Mouse (Mus musculus) G1E (cell line): ENCODE results near the gene Lsm2. TPM values are rescaled to one million over a fixed set of nuclear protein-coding genes. Genes with fewer than 3 reads are reported as not detected.
A peak's percentile ranks its signal among the peaks of the same experiment; 100 is the strongest.

Source experiments
- ATAC-seq: 2 replicates; pipeline ENCODE4 v1.8.0; 2016; ENCODE audit warnings: mild to moderate bottlenecking; ENCODE audit not compliant: insufficient number of reproducible peaks, poor library complexity, low FRiP score, severe bottlenecking; ENCODE audit errors: extremely low read depth
- DNase-seq: peaks from one replicate; pipeline ENCODE4 v3.0.0; 2012; ENCODE audit warnings: low spot score
- H3K27me3 ChIP-seq: 2 replicates; pipeline ENCODE4 v1.6.1; 2012; ENCODE audit warnings: mild to moderate bottlenecking, low read length, inconsistent platforms; ENCODE audit not compliant: insufficient read depth
- H3K36me3 ChIP-seq: replicated peaks from 2 replicates; pipeline ENCODE3; 2012; ENCODE audit warnings: mild to moderate bottlenecking, inconsistent platforms
- H3K4me1 ChIP-seq: 2 replicates; pipeline ENCODE4 v1.6.1; 2012; ENCODE audit warnings: low read depth, low read length, inconsistent platforms, mixed read lengths; ENCODE audit not compliant: insufficient read depth
- H3K4me3 ChIP-seq: 2 replicates; pipeline ENCODE4 v1.5.1; 2012; ENCODE audit warnings: low read depth, mild to moderate bottlenecking, inconsistent platforms, low read length, moderate library complexity, mixed read lengths
- H3K9me3 ChIP-seq: replicated peaks from 2 replicates; pipeline ENCODE4 v1.6.1; 2012; ENCODE audit warnings: inconsistent platforms
- CTCF ChIP-seq: IDR thresholded peaks from 2 replicates; pipeline ENCODE4 v1.5.1; 2012; ENCODE audit warnings: low read depth, low read length, inconsistent platforms, mixed read lengths
- GATA1 ChIP-seq: IDR thresholded peaks from 2 replicates; pipeline ENCODE4 v1.6.1; 2012; ENCODE audit warnings: borderline replicate concordance, low read length, inconsistent platforms, mixed read lengths
- GATA2 ChIP-seq: IDR thresholded peaks from 2 replicates; pipeline ENCODE4 v1.6.1; 2012; ENCODE audit warnings: low read depth, low read length, inconsistent platforms, borderline replicate concordance
- POLR2AphosphoS5 ChIP-seq: IDR thresholded peaks from 2 replicates; pipeline ENCODE4 v1.6.1; 2012; ENCODE audit warnings: low read depth, low read length, inconsistent platforms; ENCODE audit not compliant: insufficient replicate concordance
- TAL1 ChIP-seq: conservative IDR thresholded peaks from 2 replicates; pipeline ENCODE4 v1.6.1; 2012; ENCODE audit warnings: low read depth, low read length, inconsistent platforms, mixed read lengths
- polyA plus RNA-seq: library from polyadenylated mRNA; stranded (reverse); fragments of >175 nt; gene quantifications from 2 replicates; pipeline ENCODE4 v1.2.3, GENCODE M21; 2012
- total RNA-seq, 2 experiments: library from RNA; stranded (forward) in 1 of 2; stranded (reverse) in 1 of 2; fragments of 200-1000 nt in 1 of 2; fragments of >200 nt in 1 of 2; fragmentation: Nextera tagmentation in 1 of 2; gene quantifications; 2 replicates each; pipeline ENCODE4 v1.2.3; 2014 to 2017

The Lsm2 gene
- total and polyA plus RNA-seq, 3 experiments, result 71.9 to 263 (median 195) TPM

DNA sequence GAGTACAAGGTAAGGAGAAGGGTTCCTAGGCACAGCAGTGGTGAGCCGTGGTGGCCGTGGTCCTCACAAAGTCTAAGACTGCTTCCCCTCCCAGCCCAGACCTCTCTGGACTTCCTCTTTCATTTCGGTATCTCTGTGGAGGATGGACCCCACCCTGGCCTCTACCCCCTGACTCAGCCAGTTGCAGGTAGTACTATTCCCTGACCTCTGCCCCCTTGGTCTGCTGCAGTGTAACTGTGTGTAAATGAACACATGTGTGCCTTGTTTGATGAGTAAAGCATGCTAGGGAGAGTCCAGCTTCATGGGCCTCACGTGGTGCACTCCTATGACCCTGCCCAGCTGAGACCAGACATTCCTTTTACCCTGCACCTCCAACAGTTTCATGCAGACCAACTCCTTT lies 42.1 kb downstream of the Lsm2 start:
- ATAC-seq (no peak), DNase-seq (no peak)
- peaks cover 94% of the 10 kb centered on the region for H3K4me1 ChIP-seq
- H3K27me3 ChIP-seq, result no peaks in the 10 kb centered on the region
- H3K9me3 ChIP-seq, result no peaks in the 10 kb centered on the region
- peak overlapping the region; percentile 66; the same call in 1 of the 2 replicates for H3K4me3 ChIP-seq
- peaks cover 51% of the 10 kb centered on the region for H3K36me3 ChIP-seq
- no peak for TF ChIP-seq GATA1
- TF ChIP-seq GATA2, result no peak
- no peak for TF ChIP-seq TAL1
- no peak for TF ChIP-seq CTCF

DNA sequence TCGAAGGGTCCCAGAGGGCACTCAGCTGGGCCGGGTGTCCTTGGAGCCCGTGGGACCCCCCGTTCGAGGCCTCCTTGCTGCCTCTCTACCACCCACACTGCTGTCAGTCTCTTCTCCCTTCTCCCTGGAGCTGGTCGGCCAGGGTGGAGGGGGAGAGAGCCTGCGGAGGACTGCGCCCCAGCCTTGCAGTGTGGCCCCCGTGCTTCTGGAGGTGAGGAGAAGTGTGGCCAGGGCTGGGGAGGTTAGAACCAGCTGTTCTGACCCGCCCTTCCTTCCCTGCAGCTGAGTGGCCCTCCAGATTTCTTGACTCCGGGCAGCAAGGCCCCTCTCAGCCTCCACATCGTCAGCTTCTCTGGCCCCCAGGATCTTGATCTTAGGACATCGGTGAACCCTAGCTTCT lies 42.6 kb downstream of the Lsm2 start:
- Histone ChIP-seq H3K36me3 (peaks cover 54% of the 10 kb centered on the region), H3K4me3 (peak overlapping the region; percentile 66; the same call in 1 of the 2 replicates), H3K4me1 (peaks cover 97% of the 10 kb centered on the region), H3K27me3 (no peaks in the 10 kb centered on the region), H3K9me3 (no peaks in the 10 kb centered on the region)
- TF ChIP-seq GATA2 (no peak), POLR2AphosphoS5 (no peak), CTCF (no peak)
- ATAC-seq, result no peak
- DNase-seq, result no peak

DNA sequence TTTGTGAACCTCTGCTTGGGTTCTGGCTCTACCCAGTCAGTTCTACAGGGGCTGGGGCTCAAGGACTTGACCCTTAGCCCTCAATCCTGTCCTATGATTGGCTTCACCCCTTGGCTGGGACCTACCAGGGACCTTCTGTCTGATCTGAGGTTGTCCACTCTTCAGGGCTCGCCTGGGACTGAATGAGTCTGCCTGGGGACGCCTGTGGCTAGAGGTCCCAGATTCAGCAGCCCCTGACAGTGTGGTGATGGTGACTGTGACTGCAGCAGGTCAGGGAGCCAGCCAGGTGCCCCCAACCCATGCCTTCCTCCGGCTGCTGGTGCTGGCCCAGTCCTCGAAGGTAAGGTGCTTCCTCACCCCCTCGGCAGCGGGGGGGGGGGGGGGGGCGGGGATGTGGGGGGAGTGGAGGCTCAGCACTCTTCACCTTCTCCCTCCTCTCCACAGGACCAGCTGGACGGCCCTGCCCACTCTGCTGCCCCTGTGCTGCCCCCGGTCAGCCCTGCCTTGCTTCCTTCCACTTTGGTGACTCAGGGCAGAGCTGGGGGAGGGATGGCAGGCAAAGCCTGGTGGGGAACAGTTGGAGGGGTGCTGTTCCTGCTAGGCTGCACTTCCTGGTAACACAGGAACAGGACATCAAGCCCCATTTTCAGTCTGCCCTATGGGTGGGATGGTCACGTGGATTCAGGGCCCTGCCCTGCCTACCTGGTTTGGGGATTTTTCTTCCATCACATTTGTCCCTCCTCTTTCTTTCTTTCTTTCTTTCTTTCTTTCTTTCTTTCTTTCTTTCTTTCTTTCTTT lies 43.2 kb downstream of the Lsm2 start:
- peak overlapping the region; percentile 66; the same call in 1 of the 2 replicates for H3K4me3 ChIP-seq
- no peaks in the 10 kb centered on the region for H3K27me3 ChIP-seq
- peaks cover 98% of the 10 kb centered on the region for H3K4me1 ChIP-seq
- H3K9me3 ChIP-seq, result no peaks in the 10 kb centered on the region
- ATAC-seq (no peak), DNase-seq (no peak)
- TF ChIP-seq TAL1 (no peak), GATA2 (no peak), GATA1 (no peak), CTCF (no peak), POLR2AphosphoS5 (no peak)
- peaks cover 56% of the 10 kb centered on the region for H3K36me3 ChIP-seq

- H3K27me3 ChIP-seq, result no peaks in the 10 kb centered on the region
Observed at GRCm38 (mm10) chr17:35026206-35026605, 44.5 kb downstream of the Lsm2 start.

DNA sequence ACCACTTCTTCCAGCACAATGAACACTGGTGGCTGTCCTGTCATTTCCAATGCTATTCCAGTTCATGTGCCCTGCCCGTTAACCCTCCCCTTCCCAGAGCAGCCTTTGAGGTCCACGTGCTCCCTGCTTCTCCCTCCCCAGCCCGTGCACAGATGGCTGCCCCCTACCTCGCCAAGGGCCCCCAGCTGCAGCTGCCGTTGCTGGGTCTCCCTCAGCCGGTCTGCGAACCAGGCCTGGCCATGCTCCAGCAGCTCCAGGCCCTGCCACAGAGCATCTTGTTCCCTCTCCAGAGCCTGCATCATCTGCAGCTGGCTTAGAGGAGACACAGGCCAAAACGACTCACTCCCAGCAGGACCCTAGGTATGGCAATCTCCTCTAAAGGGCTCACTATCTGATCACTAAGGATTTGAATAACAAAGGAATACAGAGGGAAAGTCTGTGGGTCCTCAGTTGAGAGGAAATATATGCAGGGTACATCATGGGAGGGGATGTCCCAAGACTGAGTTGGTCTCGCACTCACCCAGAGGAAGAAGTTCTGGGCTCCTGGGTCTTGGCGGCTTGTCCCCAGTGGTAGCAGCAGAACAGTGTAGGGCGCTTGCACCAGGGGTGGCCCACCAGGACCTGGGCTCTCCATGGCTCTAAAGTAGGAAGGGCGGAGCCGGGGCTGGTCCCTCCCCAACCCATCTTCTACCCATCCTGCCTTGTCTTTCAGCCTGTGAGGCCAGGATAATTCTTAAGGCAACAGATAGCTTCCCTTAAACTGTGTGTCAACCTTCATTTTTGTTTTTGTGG lies 45.8 kb downstream of the Lsm2 start, which contains the start of gene Sapcd1:
Sapcd1 (minus strand) TSS at position 740 of the 792 bp plus-strand sequence.
- H3K4me1 ChIP-seq, result peaks cover 98% of the 10 kb centered on the region
- TF ChIP-seq POLR2AphosphoS5, result no peak
- TF ChIP-seq TAL1, result no peak
- no peak for TF ChIP-seq GATA2
- TF ChIP-seq CTCF, result no peak
- TF ChIP-seq GATA1, result no peak
- peaks cover 68% of the 10 kb centered on the region for H3K36me3 ChIP-seq
- H3K4me3 ChIP-seq, result peak within 1 kb of the TSS; percentile 78
- H3K27me3 ChIP-seq, result no peaks in the 10 kb centered on the region
- ATAC-seq, result peak; percentile 45
- H3K9me3 ChIP-seq, result no peaks in the 10 kb centered on the region
- DNase-seq, result peak; percentile 68

More at GRCm38 (mm10) chr17:35026206-35026605, 44.5 kb downstream of the Lsm2 start:
- Histone ChIP-seq H3K4me1 (peaks cover 98% of the 10 kb centered on the region), H3K9me3 (no peaks in the 10 kb centered on the region), H3K36me3 (peaks cover 65% of the 10 kb centered on the region), H3K4me3 (peak overlapping the region; percentile 78)
- ATAC-seq (no peak), DNase-seq (no peak)
- TF ChIP-seq CTCF (no peak), TAL1 (no peak)

DNA sequence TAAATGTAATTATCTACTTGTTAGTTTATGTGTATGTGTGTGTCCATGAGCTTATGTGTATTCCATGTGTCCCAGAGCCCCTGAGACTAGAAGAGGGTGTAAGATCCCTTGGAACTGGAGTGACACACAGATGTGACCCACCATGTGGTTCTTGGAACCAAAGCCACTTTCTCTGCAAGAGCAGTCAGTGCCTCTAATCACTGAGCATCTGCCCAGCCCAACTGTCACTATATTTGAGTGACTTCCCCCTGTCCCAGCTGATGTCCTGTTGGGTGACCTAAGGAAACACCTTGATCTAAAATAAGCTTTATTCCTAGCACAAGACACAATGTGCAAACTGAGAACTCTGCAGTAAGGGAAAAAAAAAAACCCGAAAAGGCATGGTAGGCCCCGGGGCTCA lies 46.7 kb downstream of the Lsm2 start:
- DNase-seq (no peak), ATAC-seq (peak; percentile 16; the same call in 1 of the 2 replicates)
- no peak for TF ChIP-seq TAL1
- TF ChIP-seq GATA1, result no peak
- TF ChIP-seq GATA2, result no peak
- no peak for TF ChIP-seq POLR2AphosphoS5
- TF ChIP-seq CTCF, result no peak
- Histone ChIP-seq H3K36me3 (peaks cover 63% of the 10 kb centered on the region), H3K4me3 (peak overlapping the region; percentile 11; the same call in 1 of the 2 replicates), H3K9me3 (no peaks in the 10 kb centered on the region), H3K4me1 (peaks cover 98% of the 10 kb centered on the region), H3K27me3 (no peaks in the 10 kb centered on the region)
